Mouse (Mus musculus): ENCODE data around the gene Bbx. TPM values are rescaled to one million over a fixed set of nuclear protein-coding genes. Genes with fewer than 3 reads are reported as not detected.

Gene Bbx
- polyA plus RNA-seq, 1 experiment from 2014 or later = 27.9 TPM

- H3K27ac ChIP-seq (ENCODE audit: low read length) = no peak overlapping the region
- ATAC-seq (replicated peaks; ENCODE audit: extremely low read depth, insufficient read depth, low FRiP score) = no peak
- H3K4me1 ChIP-seq (ENCODE audit: control insufficient read depth, insufficient read depth, low read length) = 0 out of 2 replicates have a peak, but pooled peaks cover under 1% of the 10 kb centered on the region
- no peak overlapping the region for H3K4me2 ChIP-seq (ENCODE audit: low read depth, low read length)
- no peak overlapping the region for H3K9ac ChIP-seq (ENCODE audit: low read length)
- no peak overlapping the region for H3K4me3 ChIP-seq (ENCODE audit: low read length)
- no peaks in the 10 kb centered on the region for H3K9me3 ChIP-seq (replicated peaks; ENCODE audit: control insufficient read depth, low read length)
- 37% methylated on average over 5 of the region's 5 CpGs for WGBS
- H3K27me3 ChIP-seq (ENCODE audit: control insufficient read depth, insufficient read depth, low read length) = no peaks in the 10 kb centered on the region
- H3K36me3 ChIP-seq (ENCODE audit: control insufficient read depth, insufficient read depth) = no peaks in the 10 kb centered on the region
Observed at GRCm38 (mm10) chr16:50289764-50290163, 142.4 kb downstream of the Bbx start.

GRCm38 (mm10) chr16:50272813-50273212 is 159.4 kb downstream of the Bbx start:
- 89% methylated on average over 4 of the region's 4 CpGs for WGBS
- H3K9ac ChIP-seq (ENCODE audit: low read length) = no peak overlapping the region

GRCm38 (mm10) chr16:50262647-50263046 is 169.5 kb downstream of the Bbx start:
- Histone ChIP-seq H3K4me3 (ENCODE audit: low read length) (no peak overlapping the region), H3K27me3 (ENCODE audit: control insufficient read depth, insufficient read depth, low read length) (no peaks in the 10 kb centered on the region), H3K36me3 (ENCODE audit: control insufficient read depth, insufficient read depth) (peaks cover 15% of the 10 kb centered on the region), H3K9ac (ENCODE audit: low read length) (no peak overlapping the region), H3K4me2 (ENCODE audit: low read depth, low read length) (no peak overlapping the region), H3K4me1 (ENCODE audit: control insufficient read depth, insufficient read depth, low read length) (no peaks in the 10 kb centered on the region), H3K27ac (ENCODE audit: low read length) (no peak overlapping the region), H3K9me3 (replicated peaks; ENCODE audit: control insufficient read depth, low read length) (no peaks in the 10 kb centered on the region)
- no peak for ATAC-seq (replicated peaks; ENCODE audit: extremely low read depth, insufficient read depth, low FRiP score)
- 89% methylated on average over 4 of the region's 4 CpGs for WGBS

More at GRCm38 (mm10) chr16:50272813-50273212, 159.4 kb downstream of the Bbx start:
- Histone ChIP-seq H3K36me3 (ENCODE audit: control insufficient read depth, insufficient read depth) (0 out of 2 replicates have a peak, but pooled peaks cover 2% of the 10 kb centered on the region), H3K4me3 (ENCODE audit: low read length) (no peak overlapping the region), H3K9me3 (replicated peaks; ENCODE audit: control insufficient read depth, low read length) (no peaks in the 10 kb centered on the region), H3K4me1 (ENCODE audit: control insufficient read depth, insufficient read depth, low read length) (no peaks in the 10 kb centered on the region), H3K27ac (ENCODE audit: low read length) (no peak overlapping the region), H3K4me2 (ENCODE audit: low read depth, low read length) (no peak overlapping the region), H3K27me3 (ENCODE audit: control insufficient read depth, insufficient read depth, low read length) (no peaks in the 10 kb centered on the region)
- no peak for ATAC-seq (replicated peaks; ENCODE audit: extremely low read depth, insufficient read depth, low FRiP score)

GRCm38 (mm10) chr16:50262209-50262608 is 170.0 kb downstream of the Bbx start:
- ATAC-seq (replicated peaks; ENCODE audit: extremely low read depth, insufficient read depth, low FRiP score) = no peak
- Histone ChIP-seq H3K4me1 (ENCODE audit: control insufficient read depth, insufficient read depth, low read length) (no peaks in the 10 kb centered on the region), H3K27ac (ENCODE audit: low read length) (no peak overlapping the region), H3K9me3 (replicated peaks; ENCODE audit: control insufficient read depth, low read length) (no peaks in the 10 kb centered on the region), H3K36me3 (ENCODE audit: control insufficient read depth, insufficient read depth) (peaks cover 15% of the 10 kb centered on the region), H3K27me3 (ENCODE audit: control insufficient read depth, insufficient read depth, low read length) (no peaks in the 10 kb centered on the region), H3K4me3 (ENCODE audit: low read length) (no peak overlapping the region), H3K4me2 (ENCODE audit: low read depth, low read length) (no peak overlapping the region), H3K9ac (ENCODE audit: low read length) (no peak overlapping the region)
- 84% methylated on average over 9 of the region's 9 CpGs for WGBS

GRCm38 (mm10) chr16:50261741-50262140 is 170.4 kb downstream of the Bbx start:
- Histone ChIP-seq H3K27me3 (ENCODE audit: control insufficient read depth, insufficient read depth, low read length) (no peaks in the 10 kb centered on the region), H3K4me3 (ENCODE audit: low read length) (no peak overlapping the region), H3K4me2 (ENCODE audit: low read depth, low read length) (no peak overlapping the region), H3K4me1 (ENCODE audit: control insufficient read depth, insufficient read depth, low read length) (no peaks in the 10 kb centered on the region), H3K9ac (ENCODE audit: low read length) (no peak overlapping the region), H3K36me3 (ENCODE audit: control insufficient read depth, insufficient read depth) (peaks cover 15% of the 10 kb centered on the region), H3K27ac (ENCODE audit: low read length) (no peak overlapping the region), H3K9me3 (replicated peaks; ENCODE audit: control insufficient read depth, low read length) (no peaks in the 10 kb centered on the region)
- ATAC-seq (replicated peaks; ENCODE audit: extremely low read depth, insufficient read depth, low FRiP score) = no peak

GRCm38 (mm10) chr16:50254522-50255159 is 177.5 kb downstream of the Bbx start:
- Histone ChIP-seq H3K9me3 (replicated peaks; ENCODE audit: control insufficient read depth, low read length) (no peaks in the 10 kb centered on the region), H3K27me3 (ENCODE audit: control insufficient read depth, insufficient read depth, low read length) (no peaks in the 10 kb centered on the region), H3K27ac (ENCODE audit: low read length) (no peak overlapping the region), H3K4me1 (ENCODE audit: control insufficient read depth, insufficient read depth, low read length) (no peaks in the 10 kb centered on the region), H3K4me2 (ENCODE audit: low read depth, low read length) (no peak overlapping the region), H3K9ac (ENCODE audit: low read length) (no peak overlapping the region), H3K36me3 (ENCODE audit: control insufficient read depth, insufficient read depth) (no peaks in the 10 kb centered on the region), H3K4me3 (ENCODE audit: low read length) (no peak overlapping the region)
- ATAC-seq (replicated peaks; ENCODE audit: extremely low read depth, insufficient read depth, low FRiP score) = no peak
- WGBS = 58% methylated on average over 5 of the region's 5 CpGs

- Histone ChIP-seq H3K9me3 (replicated peaks; ENCODE audit: control insufficient read depth, low read length) (no peaks in the 10 kb centered on the region), H3K4me2 (ENCODE audit: low read depth, low read length) (no peak overlapping the region), H3K27me3 (ENCODE audit: control insufficient read depth, insufficient read depth, low read length) (no peaks in the 10 kb centered on the region), H3K9ac (ENCODE audit: low read length) (no peak overlapping the region), H3K4me3 (ENCODE audit: low read length) (no peak overlapping the region), H3K4me1 (ENCODE audit: control insufficient read depth, insufficient read depth, low read length) (no peaks in the 10 kb centered on the region), H3K27ac (ENCODE audit: low read length) (no peak overlapping the region), H3K36me3 (ENCODE audit: control insufficient read depth, insufficient read depth) (0 out of 2 replicates have a peak, but pooled peaks cover 2% of the 10 kb centered on the region)
- 65% methylated on average over 6 of the region's 6 CpGs for WGBS
- ATAC-seq (replicated peaks; ENCODE audit: extremely low read depth, insufficient read depth, low FRiP score) = no peak
Observed at GRCm38 (mm10) chr16:50251417-50251975, 180.7 kb downstream of the Bbx start.

- Histone ChIP-seq H3K27me3 (ENCODE audit: control insufficient read depth, insufficient read depth, low read length) (no peaks in the 10 kb centered on the region), H3K27ac (ENCODE audit: low read length) (no peak overlapping the region), H3K9me3 (replicated peaks; ENCODE audit: control insufficient read depth, low read length) (no peaks in the 10 kb centered on the region), H3K4me3 (ENCODE audit: low read length) (no peak overlapping the region), H3K9ac (ENCODE audit: low read length) (no peak overlapping the region), H3K4me1 (ENCODE audit: control insufficient read depth, insufficient read depth, low read length) (no peaks in the 10 kb centered on the region), H3K36me3 (ENCODE audit: control insufficient read depth, insufficient read depth) (0 out of 2 replicates have a peak, but pooled peaks cover 2% of the 10 kb centered on the region), H3K4me2 (ENCODE audit: low read depth, low read length) (no peak overlapping the region)
- ATAC-seq (replicated peaks; ENCODE audit: extremely low read depth, insufficient read depth, low FRiP score) = no peak
- WGBS = 83% methylated on average over 5 of the region's 5 CpGs
Observed at GRCm38 (mm10) chr16:50250469-50250868, 181.7 kb downstream of the Bbx start.

- H3K4me2 ChIP-seq (ENCODE audit: low read depth, low read length) = no peak overlapping the region
- H3K9me3 ChIP-seq (replicated peaks; ENCODE audit: control insufficient read depth, low read length) = no peaks in the 10 kb centered on the region
- H3K4me1 ChIP-seq (ENCODE audit: control insufficient read depth, insufficient read depth, low read length) = no peaks in the 10 kb centered on the region
- no peaks in the 10 kb centered on the region for H3K27me3 ChIP-seq (ENCODE audit: control insufficient read depth, insufficient read depth, low read length)
- 0 out of 2 replicates have a peak, but pooled peaks cover 2% of the 10 kb centered on the region for H3K36me3 ChIP-seq (ENCODE audit: control insufficient read depth, insufficient read depth)
- no peak for ATAC-seq (replicated peaks; ENCODE audit: extremely low read depth, insufficient read depth, low FRiP score)
- H3K27ac ChIP-seq (ENCODE audit: low read length) = no peak overlapping the region
- 77% methylated on average over 3 of the region's 3 CpGs for WGBS
- H3K4me3 ChIP-seq (ENCODE audit: low read length) = no peak overlapping the region
- no peak overlapping the region for H3K9ac ChIP-seq (ENCODE audit: low read length)
Observed at GRCm38 (mm10) chr16:50249036-50249435, 183.2 kb downstream of the Bbx start.
